Mouse (Mus musculus) embryonic facial prominence, embryonic 10.5 days (tissue): ENCODE results near the gene Postn. TPM values are rescaled to one million over a fixed set of nuclear protein-coding genes. Genes with fewer than 3 reads are reported as not detected.

ENCODE experiments used
- DNase-seq: peaks from one replicate; pipeline ENCODE4 v3.0.0-alpha.2; 2017; ENCODE audit warnings: low spot score
- H3K27ac ChIP-seq: fragments of 300-500 bp; sonication (generic); replicated peaks from 2 replicates; pipeline ENCODE4 v1.5.1; 2016; ENCODE audit warnings: mild to moderate bottlenecking
- H3K27me3 ChIP-seq: fragments of 300-500 bp; sonication (generic); replicated peaks from 2 replicates; pipeline ENCODE4 v1.6.1; 2016; ENCODE audit warnings: low read depth, mild to moderate bottlenecking; ENCODE audit not compliant: poor library complexity, severe bottlenecking
- H3K36me3 ChIP-seq: fragments of 300-500 bp; sonication (generic); replicated peaks from 2 replicates; pipeline ENCODE4 v1.6.1; 2016; ENCODE audit warnings: mild to moderate bottlenecking, moderate library complexity
- H3K4me1 ChIP-seq: fragments of 300-500 bp; sonication (generic); 2 replicates; pipeline ENCODE4 v1.6.1; 2016
- H3K4me3 ChIP-seq: fragments of 300-500 bp; sonication (generic); 2 replicates; pipeline ENCODE4 v1.5.1; 2016; ENCODE audit warnings: mild to moderate bottlenecking, moderate library complexity
- H3K9me3 ChIP-seq: fragments of 300-500 bp; sonication (generic); 2 replicates; pipeline ENCODE4 v1.6.1; 2016; ENCODE audit warnings: mild to moderate bottlenecking
- WGBS: fragments of 180-500 bp; shearing (Covaris S2); methylation state at CpG from one replicate; pipeline ENCODE4 v1.1.7; 2016; 5-methylcytosine and 5-hydroxymethylcytosine counted together
- polyA plus RNA-seq: library from polyadenylated mRNA; unstranded; fragments of >200 nt; fragmentation: Nextera tagmentation; extraction: Ambion mirVana; gene quantifications from 2 replicates; pipeline ENCODE4 v1.2.1, GENCODE M21; 2016

Postn gene
- 17.0 and 23.6 TPM in 2 replicates for polyA plus RNA-seq

- peak; percentile 28 for DNase-seq
- Histone ChIP-seq H3K4me3 (peak within 1 kb of the TSS; percentile 33; the same call in 1 of the 2 replicates), H3K9me3 (no peaks in the 10 kb centered on the region), H3K27me3 (no peaks in the 10 kb centered on the region), H3K27ac (peak within 1 kb of the TSS; percentile 60), H3K36me3 (no peaks in the 10 kb centered on the region), H3K4me1 (peaks cover 29% of the 10 kb centered on the region)
- 42% methylated on average over 6 of the region's 6 CpGs for WGBS
These were observed at the start of gene Postn for GRCm38 (mm10) chr3:54360897-54361296. Gene Postn (plus strand): TSS chr3:54361109.

GRCm38 (mm10) chr3:54314055-54314454 lies 46.9 kb upstream of the Postn start:
- peaks cover 5% of the 10 kb centered on the region; the same call in 1 of the 2 replicates for H3K4me1 ChIP-seq
- WGBS, result 75% methylated on average over 2 of the region's 2 CpGs
- H3K4me3 ChIP-seq, result no peak overlapping the region
- H3K36me3 ChIP-seq, result no peaks in the 10 kb centered on the region
- no peaks in the 10 kb centered on the region for H3K27me3 ChIP-seq
- H3K27ac ChIP-seq, result no peak overlapping the region
- H3K9me3 ChIP-seq, result no peaks in the 10 kb centered on the region
- DNase-seq, result peak; percentile 23

- Histone ChIP-seq H3K36me3 (no peaks in the 10 kb centered on the region), H3K4me1 (peaks cover 5% of the 10 kb centered on the region), H3K4me3 (no peak overlapping the region), H3K27me3 (no peaks in the 10 kb centered on the region), H3K27ac (no peak overlapping the region), H3K9me3 (no peaks in the 10 kb centered on the region)
- 32% methylated on average over 9 of the region's 9 CpGs for WGBS
- peak; percentile 74 for DNase-seq
These were observed 7.8 kb upstream of the Postn start for GRCm38 (mm10) chr3:54352891-54353652.

GRCm38 (mm10) chr3:54357561-54357960 lies 3.3 kb upstream of the Postn start:
- H3K4me3 ChIP-seq, result no peak overlapping the region
- no peaks in the 10 kb centered on the region for H3K36me3 ChIP-seq
- H3K27me3 ChIP-seq, result no peaks in the 10 kb centered on the region
- H3K4me1 ChIP-seq, result peaks cover 28% of the 10 kb centered on the region
- WGBS, result 70% methylated on average over 3 of the region's 3 CpGs
- H3K9me3 ChIP-seq, result no peaks in the 10 kb centered on the region
- peak; percentile 14 for DNase-seq
- 0 out of 2 replicates have a peak overlapping the region, but pooled peaks have one; percentile 15 for H3K27ac ChIP-seq

- no peaks in the 10 kb centered on the region for H3K9me3 ChIP-seq
- H3K36me3 ChIP-seq, result no peaks in the 10 kb centered on the region
- no peaks in the 10 kb centered on the region for H3K27me3 ChIP-seq
- peak; percentile 53 for DNase-seq
- H3K4me1 ChIP-seq, result peaks cover 29% of the 10 kb centered on the region
- peak overlapping the region; percentile 54 for H3K27ac ChIP-seq
- WGBS, result 42% methylated on average over 15 of the region's 15 CpGs
- H3K4me3 ChIP-seq, result no peak overlapping the region
These were observed 2.3 kb upstream of the Postn start for GRCm38 (mm10) chr3:54358463-54359189.

- peak overlapping the region; percentile 18; the same call in 1 of the 2 replicates for H3K4me3 ChIP-seq
- H3K4me1 ChIP-seq, result peaks cover 29% of the 10 kb centered on the region
- H3K9me3 ChIP-seq, result no peaks in the 10 kb centered on the region
- no peak for DNase-seq
- no peaks in the 10 kb centered on the region for H3K27me3 ChIP-seq
- no peaks in the 10 kb centered on the region for H3K36me3 ChIP-seq
- H3K27ac ChIP-seq, result no peak overlapping the region
These were observed 747 bp downstream of the Postn start for GRCm38 (mm10) chr3:54361656-54362055.

- WGBS, result 72% methylated on average over 1 of the region's 1 CpGs
- H3K4me3 ChIP-seq, result no peak overlapping the region
- H3K27me3 ChIP-seq, result no peaks in the 10 kb centered on the region
- DNase-seq, result no peak
- H3K27ac ChIP-seq, result no peak overlapping the region
- H3K9me3 ChIP-seq, result no peaks in the 10 kb centered on the region
- H3K36me3 ChIP-seq, result peaks cover 8% of the 10 kb centered on the region; the same call in 1 of the 2 replicates
- no peaks in the 10 kb centered on the region for H3K4me1 ChIP-seq
These were observed 10.1 kb downstream of the Postn start for GRCm38 (mm10) chr3:54371015-54371414.

GRCm38 (mm10) chr3:54372625-54373024 lies 11.7 kb downstream of the Postn start:
- no peak for DNase-seq
- Histone ChIP-seq H3K27me3 (no peaks in the 10 kb centered on the region), H3K9me3 (no peaks in the 10 kb centered on the region), H3K4me3 (no peak overlapping the region), H3K4me1 (no peaks in the 10 kb centered on the region), H3K27ac (no peak overlapping the region), H3K36me3 (peaks cover 8% of the 10 kb centered on the region; the same call in 1 of the 2 replicates)
- WGBS, result 74% methylated on average over 6 of the region's 6 CpGs

- Histone ChIP-seq H3K4me1 (no peaks in the 10 kb centered on the region), H3K27me3 (no peaks in the 10 kb centered on the region), H3K36me3 (no peaks in the 10 kb centered on the region), H3K27ac (no peak overlapping the region), H3K9me3 (no peaks in the 10 kb centered on the region), H3K4me3 (no peak overlapping the region)
- WGBS, result 95% methylated on average over 6 of the region's 6 CpGs
- no peak for DNase-seq
These were observed 15.1 kb downstream of the Postn start for GRCm38 (mm10) chr3:54376014-54376413.

GRCm38 (mm10) chr3:54377647-54378046 lies 16.7 kb downstream of the Postn start:
- no peaks in the 10 kb centered on the region for H3K27me3 ChIP-seq
- H3K36me3 ChIP-seq, result no peaks in the 10 kb centered on the region
- H3K9me3 ChIP-seq, result no peaks in the 10 kb centered on the region
- H3K4me1 ChIP-seq, result no peaks in the 10 kb centered on the region
- DNase-seq, result no peak
- no peak overlapping the region for H3K27ac ChIP-seq
- 31% methylated on average over 2 of the region's 2 CpGs for WGBS
- H3K4me3 ChIP-seq, result no peak overlapping the region

GRCm38 (mm10) chr3:54378135-54378534 lies 17.2 kb downstream of the Postn start:
- Histone ChIP-seq H3K9me3 (no peaks in the 10 kb centered on the region), H3K4me3 (no peak overlapping the region), H3K27me3 (no peaks in the 10 kb centered on the region), H3K36me3 (no peaks in the 10 kb centered on the region), H3K27ac (no peak overlapping the region), H3K4me1 (no peaks in the 10 kb centered on the region)
- WGBS, result 69% methylated on average over 1 of the region's 1 CpGs
- no peak for DNase-seq

- 72% methylated on average over 4 of the region's 4 CpGs for WGBS
- no peaks in the 10 kb centered on the region for H3K27me3 ChIP-seq
These were observed 19.1 kb downstream of the Postn start for GRCm38 (mm10) chr3:54379981-54380380.

GRCm38 (mm10) chr3:54399321-54399720 lies 38.4 kb downstream of the Postn start:
- DNase-seq, result peak; percentile 13
- peak overlapping the region; percentile 48 for H3K27ac ChIP-seq
- no peaks in the 10 kb centered on the region for H3K27me3 ChIP-seq
- H3K4me1 ChIP-seq, result peaks cover 15% of the 10 kb centered on the region
- H3K4me3 ChIP-seq, result no peak overlapping the region
- no peaks in the 10 kb centered on the region for H3K9me3 ChIP-seq
- 14% methylated on average over 2 of the region's 2 CpGs for WGBS
- no peaks in the 10 kb centered on the region for H3K36me3 ChIP-seq

More at GRCm38 (mm10) chr3:54379981-54380380, 19.1 kb downstream of the Postn start:
- Histone ChIP-seq H3K4me3 (no peak overlapping the region), H3K36me3 (no peaks in the 10 kb centered on the region), H3K4me1 (no peaks in the 10 kb centered on the region), H3K9me3 (no peaks in the 10 kb centered on the region), H3K27ac (no peak overlapping the region)
- no peak for DNase-seq
